Mouse (Mus musculus) megakaryocyte, adult 5-6 weeks (primary cell): ENCODE results near the gene Adgrl3. TPM values are rescaled to one million over a fixed set of nuclear protein-coding genes. Genes with fewer than 3 reads are reported as not detected.

Experiments
- ATAC-seq: 2 replicates; pipeline ENCODE4 v1.8.0; 2016; ENCODE audit warnings: mild to moderate bottlenecking, inconsistent platforms; ENCODE audit not compliant: poor library complexity, severe bottlenecking
- total RNA-seq, 2 experiments: library from RNA; stranded (forward) in 1 of 2; stranded (reverse) in 1 of 2; fragments of 153-499, 151-499 nt in 1 of 2; fragments of 221-1000, 200-1000 nt in 1 of 2; gene quantifications; 2 replicates each; pipeline versions ENCODE4 v1.2.3 to v1.2.4; 2015 to 2017

Gene Adgrl3
- total RNA-seq, 2 experiments from 2014 or later: 0.09 to 0.15 TPM

GRCm38 (mm10) chr5:81370126-81370850 is 350.4 kb downstream of the Adgrl3 start:
- no peak for ATAC-seq

- no peak for ATAC-seq
Observed at GRCm38 (mm10) chr5:81375992-81376391, 356.1 kb downstream of the Adgrl3 start.

- ATAC-seq: no peak
Observed at GRCm38 (mm10) chr5:81405582-81406143, 385.7 kb downstream of the Adgrl3 start.

GRCm38 (mm10) chr5:81417326-81417725 is 397.4 kb downstream of the Adgrl3 start:
- ATAC-seq: no peak

- no peak for ATAC-seq
Observed at GRCm38 (mm10) chr5:81427393-81427792, 407.5 kb downstream of the Adgrl3 start.

- ATAC-seq: no peak
Observed at GRCm38 (mm10) chr5:81436375-81436774, 416.4 kb downstream of the Adgrl3 start.

- ATAC-seq: no peak
Observed at GRCm38 (mm10) chr5:81442150-81442549, 422.2 kb downstream of the Adgrl3 start.

GRCm38 (mm10) chr5:81465971-81466370 is 446.0 kb downstream of the Adgrl3 start:
- no peak for ATAC-seq

GRCm38 (mm10) chr5:81474681-81475080 is 454.7 kb downstream of the Adgrl3 start:
- no peak for ATAC-seq

GRCm38 (mm10) chr5:81475406-81475805 is 455.5 kb downstream of the Adgrl3 start:
- no peak for ATAC-seq

GRCm38 (mm10) chr5:81475971-81476606 is 456.2 kb downstream of the Adgrl3 start:
- ATAC-seq: no peak

GRCm38 (mm10) chr5:81480911-81481310 is 461.0 kb downstream of the Adgrl3 start:
- ATAC-seq: no peak

GRCm38 (mm10) chr5:81483890-81484289 is 464.0 kb downstream of the Adgrl3 start:
- no peak for ATAC-seq

GRCm38 (mm10) chr5:81501076-81501475 is 481.1 kb downstream of the Adgrl3 start:
- no peak for ATAC-seq

- ATAC-seq: no peak
Observed at GRCm38 (mm10) chr5:81518720-81519496, 499.0 kb downstream of the Adgrl3 start.

- no peak for ATAC-seq
Observed at GRCm38 (mm10) chr5:81519497-81520382, 499.8 kb downstream of the Adgrl3 start.

- ATAC-seq: no peak
Observed at GRCm38 (mm10) chr5:81522760-81523159, 502.8 kb downstream of the Adgrl3 start.

- ATAC-seq: no peak
Observed at GRCm38 (mm10) chr5:81524532-81524961, 504.6 kb downstream of the Adgrl3 start.

GRCm38 (mm10) chr5:81525326-81525725 is 505.4 kb downstream of the Adgrl3 start:
- ATAC-seq: no peak

GRCm38 (mm10) chr5:81531639-81532038 is 511.7 kb downstream of the Adgrl3 start:
- no peak for ATAC-seq
